Mouse (Mus musculus) stomach, postnatal 0 days (tissue): ENCODE measurements at regions not wholly inside any gene's neighbourhood (a gene's known extent, or its start where the extent isn't known, plus 50 kb on each side); places are given as distances from the start of the nearest gene placed in this dataset.

ENCODE experiments used
- ATAC-seq: fragments of 200-750 bp; cut with Nextera tagmentation; 2 replicates; pipeline ENCODE4 v1.8.0; 2017; ENCODE audit not compliant: low FRiP score, low TSS enrichment
- DNase-seq: peaks from one replicate; pipeline ENCODE4 v3.0.0-alpha.2; 2016; ENCODE audit warnings: low spot score
- H3K27ac ChIP-seq: fragments of 300-500 bp; sonication (generic); replicated peaks from 2 replicates; pipeline ENCODE4 v1.5.1; 2014; ENCODE audit warnings: mild to moderate bottlenecking, control low read depth
- H3K27me3 ChIP-seq: fragments of 300-500 bp; sonication (generic); 2 replicates; pipeline ENCODE4 v1.6.1; 2014; ENCODE audit warnings: low read length; ENCODE audit not compliant: control insufficient read depth, insufficient read depth
- H3K36me3 ChIP-seq: fragments of 300-500 bp; sonication (generic); 2 replicates; pipeline ENCODE4 v1.6.1; 2014; ENCODE audit warnings: low read length, mixed read lengths; ENCODE audit not compliant: control insufficient read depth, insufficient read depth
- H3K4me1 ChIP-seq: fragments of 300-500 bp; sonication (generic); replicated peaks from 2 replicates; pipeline ENCODE4 v1.6.1; 2014; ENCODE audit warnings: antibody characterized with exemption; ENCODE audit not compliant: control insufficient read depth, insufficient read depth
- H3K4me2 ChIP-seq: fragments of 300-500 bp; sonication (generic); replicated peaks from 2 replicates; pipeline ENCODE4 v1.6.1; 2014; ENCODE audit warnings: low read depth, mild to moderate bottlenecking, control low read depth, moderate library complexity
- H3K4me3 ChIP-seq: fragments of 300-500 bp; sonication (generic); 2 replicates; pipeline ENCODE4 v1.5.1; 2014; ENCODE audit warnings: low read depth, low read length, control low read depth
- H3K9ac ChIP-seq: fragments of 300-500 bp; sonication (generic); 2 replicates; pipeline ENCODE4 v1.6.1; 2014; ENCODE audit warnings: mild to moderate bottlenecking, low read length, control low read depth, mixed read lengths
- H3K9me3 ChIP-seq: fragments of 300-500 bp; sonication (generic); 2 replicates; pipeline ENCODE4 v1.6.1; 2016; ENCODE audit warnings: low read length; ENCODE audit not compliant: control insufficient read depth
- CTCF ChIP-seq: IDR thresholded peaks from 2 replicates; pipeline ENCODE4 v1.5.1; 2016; ENCODE audit warnings: antibody characterized with exemption, low read depth, mild to moderate bottlenecking, moderate library complexity
- EP300 ChIP-seq: optimal IDR thresholded peaks from 2 replicates; pipeline ENCODE3; 2016; ENCODE audit warnings: antibody characterized with exemption
- WGBS: fragments of 180-500 bp; shearing (Covaris S2); extraction: QIAGEN DNeasy Blood & Tissue Kit; methylation state at CpG from one replicate; pipeline ENCODE4 v1.1.7; 2014; 5-methylcytosine and 5-hydroxymethylcytosine counted together

- no peaks in the 10 kb centered on the region for H3K9me3 ChIP-seq
- no peaks in the 10 kb centered on the region for H3K27me3 ChIP-seq
- no peak overlapping the region for H3K4me3 ChIP-seq
- H3K27ac ChIP-seq: no peak overlapping the region
- no peak overlapping the region for H3K4me2 ChIP-seq
- H3K4me1 ChIP-seq: no peaks in the 10 kb centered on the region
- no peak for TF ChIP-seq EP300
- no peak for TF ChIP-seq CTCF
- H3K36me3 ChIP-seq: no peaks in the 10 kb centered on the region
- ATAC-seq (no peak), DNase-seq (no peak)
- no peak overlapping the region for H3K9ac ChIP-seq
- 49% methylated on average over 5 of the region's 5 CpGs for WGBS
Observed at GRCm38 (mm10) chr2:83332056-83332769, 312.0 kb upstream of the Zc3h15 start.

- Histone ChIP-seq H3K4me3 (no peak overlapping the region), H3K27ac (no peak overlapping the region), H3K4me2 (no peak overlapping the region), H3K4me1 (no peaks in the 10 kb centered on the region), H3K36me3 (no peaks in the 10 kb centered on the region), H3K27me3 (no peaks in the 10 kb centered on the region), H3K9ac (no peak overlapping the region), H3K9me3 (no peaks in the 10 kb centered on the region)
- peak; percentile 71 for TF ChIP-seq CTCF
- TF ChIP-seq EP300: no peak
- DNase-seq (no peak), ATAC-seq (no peak)
- WGBS: 24% methylated on average over 5 of the region's 5 CpGs
Observed at GRCm38 (mm10) chr2:83332770-83333157, 311.5 kb upstream of the Zc3h15 start.

GRCm38 (mm10) chr2:83337364-83337763 is 306.9 kb upstream of the Zc3h15 start:
- WGBS: 25% methylated on average over 4 of the region's 4 CpGs
- H3K4me3 ChIP-seq: no peak overlapping the region
- no peaks in the 10 kb centered on the region for H3K4me1 ChIP-seq
- no peak overlapping the region for H3K27ac ChIP-seq
- H3K36me3 ChIP-seq: no peaks in the 10 kb centered on the region
- no peaks in the 10 kb centered on the region for H3K27me3 ChIP-seq
- DNase-seq: peak; percentile 22
- no peaks in the 10 kb centered on the region for H3K9me3 ChIP-seq
- ATAC-seq: no peak
- TF ChIP-seq EP300 (no peak), CTCF (peak; percentile 71)
- H3K9ac ChIP-seq: no peak overlapping the region
- no peak overlapping the region for H3K4me2 ChIP-seq

GRCm38 (mm10) chr2:83340168-83340567 is 304.1 kb upstream of the Zc3h15 start:
- Histone ChIP-seq H3K27me3 (no peaks in the 10 kb centered on the region), H3K9ac (no peak overlapping the region), H3K4me2 (no peak overlapping the region), H3K4me3 (no peak overlapping the region), H3K4me1 (no peaks in the 10 kb centered on the region), H3K36me3 (no peaks in the 10 kb centered on the region), H3K27ac (no peak overlapping the region), H3K9me3 (no peaks in the 10 kb centered on the region)
- peak; percentile 23; the same call in 1 of the 2 replicates for TF ChIP-seq CTCF
- no peak for TF ChIP-seq EP300
- ATAC-seq (no peak), DNase-seq (no peak)
- 81% methylated on average over 6 of the region's 6 CpGs for WGBS
